Mouse (Mus musculus): ENCODE data around the gene C1qtnf1. TPM values are rescaled to one million over a fixed set of nuclear protein-coding genes. Genes with fewer than 3 reads are reported as not detected.
"Not testable (repeated sequence)": the region's sequence is repeated elsewhere in the genome, so short reads cannot be mapped to it uniquely, and the experiment has no call there.

C1qtnf1 gene
- 1.5 and 2.3 TPM in 2 replicates for polyA plus RNA-seq (2016; fragmentation: Nextera tagmentation; extraction: Ambion mirVana)

DNA sequence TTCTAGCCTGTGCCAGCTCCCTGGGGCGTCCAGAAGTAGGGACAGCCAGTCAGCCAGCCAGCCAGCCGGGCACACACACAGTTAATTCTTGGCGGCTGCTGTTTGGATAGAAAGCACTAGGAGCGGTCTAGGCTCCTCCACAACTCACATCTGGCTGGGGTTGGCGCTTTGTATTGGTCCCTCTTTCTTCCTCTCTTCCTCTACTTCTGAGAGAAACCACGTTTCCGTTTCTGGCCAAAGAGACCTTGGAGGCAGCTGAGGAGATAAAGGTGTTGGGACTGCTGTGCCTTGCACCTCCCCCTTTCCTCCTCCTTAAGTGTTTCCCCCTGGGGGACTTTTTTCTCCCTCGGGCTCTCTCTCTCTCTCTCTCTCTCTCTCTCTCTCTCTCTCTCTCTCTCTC, at the start of gene C1qtnf1:
Gene C1qtnf1, plus strand, starts transcription at position 218 of the 400 bp plus-strand sequence.
- Histone ChIP-seq H3K4me1 (peaks cover 63% of the 10 kb centered on the region), H3K27me3 (ENCODE audit: poor library complexity, severe bottlenecking) (peaks cover 52% of the 10 kb centered on the region), H3K27ac (peak within 1 kb of the TSS; percentile 69), H3K9me3 (no peaks in the 10 kb centered on the region), H3K4me3 (peak within 1 kb of the TSS; percentile 38), H3K36me3 (replicated peaks) (no peaks in the 10 kb centered on the region)
- peak; percentile 31 for DNase-seq (ENCODE audit: extremely low spot score, low spot score)
- 3% methylated on average over 8 of the region's 8 CpGs for WGBS

DNA sequence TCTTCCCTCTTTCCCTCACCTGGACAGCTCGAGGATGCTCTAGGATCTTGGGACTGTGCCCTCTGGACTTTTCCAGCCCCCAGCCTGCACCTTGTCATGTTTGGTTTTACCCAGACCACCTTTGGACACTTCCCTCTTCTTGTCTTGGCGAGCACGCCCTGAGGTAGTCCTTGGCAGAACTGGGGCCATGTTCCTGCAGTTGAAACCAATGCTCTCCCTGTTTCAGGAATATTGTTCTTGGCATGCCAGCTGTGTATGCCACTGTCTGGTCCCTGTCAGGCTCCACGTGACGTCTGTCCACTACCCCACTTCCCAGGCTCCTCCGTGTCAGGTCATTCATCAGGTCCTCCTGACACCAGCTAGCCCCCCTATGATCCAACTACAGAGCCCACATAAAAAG, 49.3 kb upstream of the C1qtnf1 start:
- no peak for DNase-seq (ENCODE audit: extremely low spot score, low spot score)
- Histone ChIP-seq H3K4me3 (no peak overlapping the region), H3K27me3 (ENCODE audit: poor library complexity, severe bottlenecking) (no peaks in the 10 kb centered on the region), H3K27ac (no peak overlapping the region), H3K4me1 (peaks cover 27% of the 10 kb centered on the region), H3K9me3 (no peaks in the 10 kb centered on the region), H3K36me3 (replicated peaks) (no peaks in the 10 kb centered on the region)
- WGBS: 87% methylated on average over 6 of the region's 6 CpGs

DNA sequence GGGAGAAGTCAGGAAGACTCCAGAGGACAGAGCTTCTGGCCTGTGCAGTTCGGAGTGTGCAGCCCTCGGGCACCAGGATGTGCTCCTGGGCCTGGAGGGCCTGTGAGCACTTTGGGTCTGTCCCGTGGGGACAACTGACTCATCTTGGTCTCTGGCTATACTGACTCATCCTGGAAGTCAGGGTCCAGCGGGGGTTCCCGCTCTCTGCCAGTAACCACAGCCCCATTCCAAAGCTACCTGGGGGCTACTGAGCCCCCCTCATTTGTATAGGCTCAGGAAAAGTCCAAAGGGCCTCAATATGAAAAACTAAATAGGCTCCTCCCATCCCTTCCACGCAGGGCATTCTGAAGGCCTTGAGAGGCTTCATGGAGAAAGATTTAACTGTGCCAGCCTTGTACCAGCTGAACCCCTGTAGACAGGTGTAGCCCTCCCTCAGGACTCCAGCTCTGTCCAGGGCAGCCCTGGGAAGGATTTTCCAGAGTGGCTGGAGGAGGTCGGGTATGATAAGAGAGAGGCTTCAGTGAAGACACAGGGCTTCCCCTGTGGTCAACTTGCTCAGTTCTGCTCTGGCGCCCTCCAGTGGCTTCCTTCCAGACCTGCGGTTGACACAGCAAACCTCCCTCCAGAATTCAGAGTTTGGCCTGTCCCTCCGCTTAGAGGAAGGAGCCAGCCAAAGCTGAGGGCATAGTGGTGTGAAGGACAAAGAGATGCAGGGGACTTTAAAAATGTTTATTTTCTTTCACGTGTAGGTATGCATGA, 48.6 kb upstream of the C1qtnf1 start:
- H3K27me3 ChIP-seq (ENCODE audit: poor library complexity, severe bottlenecking): no peaks in the 10 kb centered on the region
- peak overlapping the region; percentile 48 for H3K27ac ChIP-seq
- H3K4me3 ChIP-seq: no peak overlapping the region
- whole genome bisulfite sequencing: 44% methylated on average over 11 of the region's 11 CpGs
- H3K4me1 ChIP-seq: peaks cover 22% of the 10 kb centered on the region
- no peaks in the 10 kb centered on the region for H3K36me3 ChIP-seq (replicated peaks)
- DNase-seq (ENCODE audit: extremely low spot score, low spot score): peak; percentile 82
- no peaks in the 10 kb centered on the region for H3K9me3 ChIP-seq

DNA sequence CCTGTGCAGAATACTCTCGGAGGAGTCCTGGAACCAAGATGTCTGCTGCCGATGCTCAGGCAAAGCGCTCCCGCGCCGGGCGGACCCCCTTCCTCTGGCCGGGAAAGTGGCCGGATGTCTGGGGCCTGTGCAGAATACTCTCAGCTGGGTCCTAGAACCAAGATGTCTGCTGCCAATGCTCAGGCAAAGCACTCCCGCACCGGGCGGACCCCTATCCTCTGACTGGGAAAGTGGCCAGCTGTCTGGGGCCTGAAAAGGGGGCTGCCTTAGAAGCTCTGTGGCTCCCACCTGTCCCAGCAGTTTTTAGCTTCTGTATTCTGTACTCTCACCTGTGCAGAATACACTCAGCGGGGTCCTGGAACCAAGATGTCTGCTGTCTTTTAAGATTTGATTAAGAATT, 40.2 kb upstream of the C1qtnf1 start:
- not testable (repeated sequence) for DNase-seq (ENCODE audit: extremely low spot score, low spot score); H3K27ac ChIP-seq; H3K9me3 ChIP-seq; H3K4me3 ChIP-seq; H3K4me1 ChIP-seq; H3K36me3 ChIP-seq (replicated peaks); H3K27me3 ChIP-seq (ENCODE audit: poor library complexity, severe bottlenecking)
- WGBS: 94% methylated on average over 13 of the region's 13 CpGs

DNA sequence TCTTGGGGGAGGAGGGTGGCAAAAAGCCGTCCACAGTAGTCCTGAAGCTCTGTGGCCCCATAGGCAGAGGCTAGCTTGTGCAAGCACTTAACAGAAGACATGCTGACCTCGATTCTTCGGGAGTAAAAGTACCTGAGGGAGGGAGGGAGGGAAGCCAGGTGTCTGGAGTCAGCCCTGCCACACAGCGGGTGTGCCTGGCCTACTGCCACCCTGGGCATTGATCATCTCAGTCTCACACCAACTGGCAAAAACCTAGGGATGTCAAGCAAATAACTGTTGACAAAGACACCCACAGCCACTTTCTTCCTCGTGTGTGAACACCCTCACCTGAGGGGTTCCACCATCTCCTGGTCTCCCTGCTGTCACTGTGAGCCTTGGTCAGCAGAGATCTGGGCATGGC, 34.0 kb upstream of the C1qtnf1 start:
- Histone ChIP-seq H3K4me1 (peaks cover 9% of the 10 kb centered on the region), H3K27me3 (ENCODE audit: poor library complexity, severe bottlenecking) (no peaks in the 10 kb centered on the region), H3K36me3 (replicated peaks) (no peaks in the 10 kb centered on the region), H3K9me3 (no peaks in the 10 kb centered on the region; the same call in 1 of the 2 replicates), H3K27ac (no peak overlapping the region), H3K4me3 (no peak overlapping the region)
- 78% methylated on average over 5 of the region's 5 CpGs for WGBS
- DNase-seq (ENCODE audit: extremely low spot score, low spot score): no peak

DNA sequence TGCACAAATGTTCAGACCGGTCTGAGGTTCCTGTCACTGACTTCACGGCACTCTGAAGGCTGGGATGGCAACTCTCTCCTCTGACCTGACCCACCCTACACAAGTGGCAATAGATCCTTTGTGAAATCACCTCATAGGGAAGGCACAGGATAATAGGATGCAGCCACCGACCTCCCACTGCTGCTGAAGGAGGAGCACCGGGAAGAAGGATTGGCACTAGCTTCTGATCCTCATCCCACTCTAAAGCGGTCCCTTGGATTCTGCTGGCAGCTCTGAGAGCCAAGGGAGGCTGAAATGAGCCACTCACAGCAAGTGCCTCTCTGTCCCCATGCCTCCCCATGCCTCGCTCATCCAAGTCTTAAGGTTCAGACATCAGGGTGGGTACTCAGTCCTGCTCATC, 33.5 kb upstream of the C1qtnf1 start:
- Histone ChIP-seq H3K4me1 (peaks cover 9% of the 10 kb centered on the region), H3K36me3 (replicated peaks) (no peaks in the 10 kb centered on the region), H3K27ac (0 out of 2 replicates have a peak overlapping the region, but pooled peaks have one; percentile 3), H3K27me3 (ENCODE audit: poor library complexity, severe bottlenecking) (no peaks in the 10 kb centered on the region), H3K4me3 (no peak overlapping the region), H3K9me3 (no peaks in the 10 kb centered on the region; the same call in 1 of the 2 replicates)
- DNase-seq (ENCODE audit: extremely low spot score, low spot score): no peak
- 67% methylated on average over 6 of the region's 6 CpGs for WGBS

DNA sequence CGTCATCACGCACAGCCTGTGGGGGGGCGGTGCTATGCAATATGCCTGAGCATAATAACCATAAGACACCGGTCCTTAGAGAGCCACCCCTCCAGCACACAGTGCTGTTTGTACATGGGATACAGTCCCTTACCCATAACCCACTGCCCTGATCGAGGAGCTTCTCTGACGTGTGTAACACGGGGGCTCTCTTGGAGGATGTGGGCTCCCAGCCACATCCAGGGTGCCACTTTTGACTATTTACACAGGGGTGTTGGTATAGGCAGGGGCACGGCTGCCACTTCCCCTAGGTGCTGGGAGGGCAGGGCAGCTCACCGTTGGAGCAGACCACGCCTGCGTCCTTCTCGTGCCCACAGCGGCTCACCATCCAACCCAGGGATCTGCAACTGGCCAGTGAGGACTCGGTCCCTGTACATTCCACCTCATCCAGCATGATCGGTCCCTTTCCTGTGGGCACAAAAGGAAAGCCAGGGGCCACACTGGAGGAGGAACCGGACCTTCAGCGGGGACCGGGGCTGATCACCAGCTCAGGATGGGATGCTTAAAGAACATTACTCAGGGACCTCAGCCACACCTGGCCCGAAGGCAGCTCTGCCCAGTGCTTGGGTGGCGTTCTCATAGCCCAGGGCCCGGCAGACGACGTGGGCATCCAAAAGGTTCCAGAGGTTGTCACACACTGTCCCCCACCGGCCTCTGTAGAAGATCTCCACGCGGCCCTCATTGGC, 30.0 kb upstream of the C1qtnf1 start:
- WGBS: 93% methylated on average over 26 of the region's 26 CpGs
- DNase-seq (ENCODE audit: extremely low spot score, low spot score): no peak
- H3K4me3 ChIP-seq: no peak overlapping the region
- H3K36me3 ChIP-seq (replicated peaks): no peaks in the 10 kb centered on the region
- H3K9me3 ChIP-seq: no peaks in the 10 kb centered on the region; the same call in 1 of the 2 replicates
- no peaks in the 10 kb centered on the region for H3K27me3 ChIP-seq (ENCODE audit: poor library complexity, severe bottlenecking)
- peaks cover 32% of the 10 kb centered on the region for H3K4me1 ChIP-seq
- no peak overlapping the region for H3K27ac ChIP-seq

DNA sequence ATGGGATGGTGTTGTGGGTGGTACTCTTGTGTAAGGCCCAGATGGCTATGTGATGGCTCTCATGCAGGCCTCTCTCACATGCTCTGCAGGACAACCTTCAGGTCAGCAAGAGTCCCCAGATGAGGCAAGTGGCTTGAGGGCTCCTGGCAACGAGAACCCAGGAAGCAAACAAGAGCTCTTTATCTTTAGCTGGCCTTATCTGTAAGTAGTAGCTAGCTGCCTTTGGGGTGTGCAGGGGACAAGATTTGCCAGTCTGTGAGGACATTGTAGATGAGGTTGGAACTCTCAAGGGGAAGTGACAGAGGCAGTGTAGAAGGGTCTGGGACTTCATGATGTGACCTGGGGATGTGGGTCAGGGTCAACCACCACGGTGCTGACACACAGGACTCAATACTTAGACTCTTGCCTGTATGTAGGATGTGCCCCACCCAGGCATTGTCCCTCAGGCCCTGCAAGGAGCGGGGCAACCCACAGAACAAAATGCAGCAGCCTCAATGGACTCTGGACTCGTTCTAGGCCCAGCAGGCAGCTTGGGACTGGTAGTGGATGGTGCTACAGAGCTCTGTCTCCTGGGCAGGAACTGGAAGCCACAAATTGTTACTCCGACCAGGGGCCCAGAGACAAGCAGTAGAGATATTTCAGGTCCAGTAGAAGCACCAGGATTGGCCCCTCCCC, 28.0 kb upstream of the C1qtnf1 start:
- no peak for DNase-seq (ENCODE audit: extremely low spot score, low spot score)
- Histone ChIP-seq H3K36me3 (replicated peaks) (0 out of 2 replicates have a peak, but pooled peaks cover under 1% of the 10 kb centered on the region), H3K27ac (peak overlapping the region; percentile 41; the same call in 1 of the 2 replicates), H3K27me3 (ENCODE audit: poor library complexity, severe bottlenecking) (no peaks in the 10 kb centered on the region), H3K9me3 (no peaks in the 10 kb centered on the region; the same call in 1 of the 2 replicates), H3K4me3 (no peak overlapping the region), H3K4me1 (peaks cover 23% of the 10 kb centered on the region)
- WGBS: 77% methylated on average over 5 of the region's 5 CpGs

DNA sequence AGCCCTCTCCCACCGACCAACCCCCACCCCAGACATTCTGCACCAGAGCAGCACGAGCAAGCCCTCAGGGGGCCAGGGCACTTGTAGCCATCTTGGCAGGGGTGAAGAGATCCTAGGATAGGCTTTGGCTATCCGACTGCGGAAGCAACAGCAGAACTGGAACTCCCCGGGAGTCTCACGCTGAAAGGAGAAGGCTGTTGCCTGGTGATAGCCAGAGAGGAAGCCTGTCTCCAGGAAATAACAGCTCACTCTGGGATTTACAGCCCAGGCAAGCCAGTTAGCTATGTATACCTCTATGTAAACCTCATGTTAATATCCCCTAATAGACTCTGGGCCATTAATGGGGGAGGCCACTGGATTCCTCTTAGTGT, 27.5 kb upstream of the C1qtnf1 start:
- Histone ChIP-seq H3K27me3 (ENCODE audit: poor library complexity, severe bottlenecking) (no peaks in the 10 kb centered on the region), H3K9me3 (no peaks in the 10 kb centered on the region; the same call in 1 of the 2 replicates), H3K27ac (peak overlapping the region; percentile 41; the same call in 1 of the 2 replicates), H3K4me3 (no peak overlapping the region), H3K36me3 (replicated peaks) (peaks cover 6% of the 10 kb centered on the region), H3K4me1 (peaks cover 22% of the 10 kb centered on the region)
- WGBS: 62% methylated on average over 6 of the region's 6 CpGs
- no peak for DNase-seq (ENCODE audit: extremely low spot score, low spot score)

DNA sequence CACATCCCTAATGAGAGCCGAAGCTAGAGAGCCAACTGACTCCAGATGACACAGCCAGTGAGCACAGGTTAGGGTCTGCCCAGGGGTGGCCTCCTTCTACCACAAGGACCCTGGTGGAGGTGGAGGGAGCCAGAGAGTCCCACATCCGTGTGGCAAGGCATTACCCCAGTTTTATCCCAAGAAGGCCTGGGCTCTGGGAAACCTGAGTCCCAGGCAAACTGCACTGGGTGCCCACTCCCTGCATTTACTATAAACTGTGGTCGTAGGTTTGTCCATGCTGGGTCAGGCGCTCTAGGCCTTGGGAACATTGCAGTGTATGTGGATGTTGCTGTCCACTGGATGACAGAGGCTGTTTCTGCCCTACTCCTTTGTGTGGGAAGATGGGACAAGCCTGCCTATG, 26.8 kb upstream of the C1qtnf1 start:
- H3K36me3 ChIP-seq (replicated peaks): peaks cover 13% of the 10 kb centered on the region
- no peaks in the 10 kb centered on the region for H3K27me3 ChIP-seq (ENCODE audit: poor library complexity, severe bottlenecking)
- peaks cover 26% of the 10 kb centered on the region for H3K4me1 ChIP-seq
- H3K27ac ChIP-seq: peak overlapping the region; percentile 1; the same call in 1 of the 2 replicates
- H3K9me3 ChIP-seq: no peaks in the 10 kb centered on the region
- no peak overlapping the region for H3K4me3 ChIP-seq
- WGBS: 88% methylated on average over 4 of the region's 4 CpGs
- no peak for DNase-seq (ENCODE audit: extremely low spot score, low spot score)

DNA sequence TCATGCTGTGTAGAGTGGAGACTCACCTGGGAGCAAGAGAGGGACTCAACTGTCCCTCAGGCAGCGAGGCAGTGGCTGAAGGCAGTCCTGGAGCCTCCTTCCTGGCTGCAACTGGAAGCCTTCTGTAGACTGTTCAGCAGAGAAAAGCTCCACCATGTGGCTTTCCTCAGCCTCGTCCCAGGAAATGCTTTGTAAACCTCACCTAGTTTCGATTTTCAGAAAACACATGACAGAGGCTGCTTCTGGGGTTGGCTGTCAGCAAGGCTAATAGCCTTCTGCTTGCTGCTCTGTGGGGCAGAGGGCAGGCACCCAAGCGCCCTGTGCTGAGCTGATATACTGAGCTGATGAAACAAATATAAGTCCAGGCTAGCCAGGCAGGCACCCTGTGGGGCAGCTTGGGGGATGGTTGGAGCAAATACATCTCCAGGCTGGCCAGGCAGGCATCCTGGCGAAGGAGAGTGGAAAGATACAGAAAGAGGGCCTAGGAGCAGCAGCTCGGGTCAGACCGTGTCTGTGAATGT, 26.2 kb upstream of the C1qtnf1 start, which contains the start of gene Lgals3bp:
Gene Lgals3bp, minus strand, starts transcription at position 333 of the 521 bp plus-strand sequence.
- H3K27me3 ChIP-seq (ENCODE audit: poor library complexity, severe bottlenecking): no peaks in the 10 kb centered on the region
- no peak for DNase-seq (ENCODE audit: extremely low spot score, low spot score)
- H3K27ac ChIP-seq: peak within 1 kb of the TSS; percentile 1; the same call in 1 of the 2 replicates
- H3K36me3 ChIP-seq (replicated peaks): peaks cover 19% of the 10 kb centered on the region
- H3K4me1 ChIP-seq: peaks cover 31% of the 10 kb centered on the region
- 61% methylated on average over 7 of the region's 7 CpGs for WGBS
- no peak within 1 kb of the TSS for H3K4me3 ChIP-seq
- H3K9me3 ChIP-seq: no peaks in the 10 kb centered on the region

DNA sequence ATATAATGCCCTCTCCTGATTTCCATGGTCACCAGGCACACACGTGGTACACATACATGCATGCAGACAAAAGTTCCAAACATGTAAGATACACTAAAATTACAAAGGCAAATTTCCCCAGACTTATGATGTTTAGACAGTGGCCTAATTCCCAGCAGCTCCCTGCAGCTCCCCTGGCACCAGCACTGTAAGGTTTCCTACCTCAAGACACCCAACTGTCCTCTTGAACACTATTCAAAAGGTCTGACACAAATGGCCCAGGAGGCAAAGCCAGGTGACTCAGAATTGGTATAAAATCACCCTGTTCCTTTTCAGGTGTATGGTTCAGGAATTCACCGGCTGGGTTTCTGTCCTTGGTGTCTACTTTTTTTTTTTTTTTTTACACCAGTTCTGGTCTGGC, 24.8 kb upstream of the C1qtnf1 start:
- H3K27ac ChIP-seq: no peak overlapping the region
- H3K9me3 ChIP-seq: no peaks in the 10 kb centered on the region
- H3K36me3 ChIP-seq (replicated peaks): peaks cover 32% of the 10 kb centered on the region
- DNase-seq (ENCODE audit: extremely low spot score, low spot score): no peak
- no peaks in the 10 kb centered on the region for H3K27me3 ChIP-seq (ENCODE audit: poor library complexity, severe bottlenecking)
- H3K4me3 ChIP-seq: no peak overlapping the region
- 79% methylated on average over 2 of the region's 2 CpGs for WGBS
- peaks cover 31% of the 10 kb centered on the region for H3K4me1 ChIP-seq

Data from forebrain, embryonic 10.5 days (tissue).